Mouse (Mus musculus): Measurements from ENCODE around the gene Ntn4.

DNA sequence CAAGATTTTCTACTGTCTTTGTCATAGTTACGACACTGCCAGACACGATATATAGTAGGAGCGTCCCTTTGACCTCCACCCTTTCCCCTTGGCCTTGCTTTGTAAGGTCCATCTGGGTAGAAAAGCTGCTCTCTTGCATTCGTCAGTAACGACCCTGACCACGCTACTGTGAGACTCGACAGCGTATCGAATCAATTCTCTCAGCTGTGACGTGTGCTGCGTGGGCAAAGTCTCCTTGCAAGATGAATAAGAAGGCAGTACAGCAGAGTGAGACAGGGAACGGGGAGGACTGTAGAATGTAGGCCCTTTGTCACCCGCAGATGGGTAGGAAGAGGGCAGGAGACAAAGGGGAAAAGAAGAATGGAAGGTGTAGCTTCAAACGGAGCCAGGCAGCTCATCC lies 110.8 kb downstream of the Ntn4 start:
- no peak for TF ChIP-seq ZC3H11A (IDR thresholded peaks at IDR 0.05; ENCODE audit: borderline replicate concordance, low read depth, low read length)
- no peak for TF ChIP-seq HCFC1 (IDR thresholded peaks at IDR 0.05; ENCODE audit: borderline replicate concordance, insufficient read depth, low read length)
- no peak for TF ChIP-seq MAFK (IDR thresholded peaks at IDR 0.05; ENCODE audit: insufficient read depth, low read depth, low read length)

Data from ES-E14 (cell line).